Mouse (Mus musculus): ENCODE measurements around the gene Prokr1. TPM values are rescaled to one million over a fixed set of nuclear protein-coding genes. Genes with fewer than 3 reads are reported as not detected.

Gene Prokr1
- polyA plus RNA-seq (2012; ENCODE audit: low replicate concordance): 0.57 and 0.87 TPM in 2 replicates

GRCm38 (mm10) chr6:87590394-87591281, at the start of gene Prokr1:
Prokr1 (minus strand) TSS chr6:87590743.

GRCm38 (mm10) chr6:87532953-87533710, 57.4 kb downstream of the Prokr1 start, which contains the start of gene Arhgap25:
Arhgap25 (minus strand) TSS chr6:87533259.

Other genes starting within 250 kb of the Prokr1 start
- gene Gkn1, start 239.8 kb downstream of the Prokr1 start, polyA plus RNA-seq (2012; ENCODE audit: low replicate concordance): not detected in 2 replicates
- gene Gkn2, start 217.4 kb downstream of the Prokr1 start, polyA plus RNA-seq (2012; ENCODE audit: low replicate concordance): not detected in 2 replicates
- gene Gkn3, start 201.8 kb downstream of the Prokr1 start, polyA plus RNA-seq (2012; ENCODE audit: low replicate concordance): not detected in 2 replicates
- not detected in 2 replicates for gene Bmp10, start 161.7 kb downstream of the Prokr1 start, polyA plus RNA-seq (2012; ENCODE audit: low replicate concordance)
- 2.2 and 3.6 TPM in 2 replicates for gene Arhgap25, start 57.5 kb downstream of the Prokr1 start, polyA plus RNA-seq (2012; ENCODE audit: low replicate concordance)
- 6.4 and 10.5 TPM in 2 replicates for gene Aplf, start 81.5 kb upstream of the Prokr1 start, polyA plus RNA-seq (2012; ENCODE audit: low replicate concordance)
- gene Efcc1, start 140.1 kb upstream of the Prokr1 start, polyA plus RNA-seq (2012; ENCODE audit: low replicate concordance): 0.11 and 0.39 TPM in 2 replicates
- gene Gp9, start 187.3 kb upstream of the Prokr1 start, polyA plus RNA-seq (2012; ENCODE audit: low replicate concordance): 23.6 and 27.3 TPM in 2 replicates
- gene Rab43, start 221.4 kb upstream of the Prokr1 start, polyA plus RNA-seq (2012; ENCODE audit: low replicate concordance): 26.9 and 208 TPM in 2 replicates
- 2.4 and 3.4 TPM in 2 replicates for gene Gm45140, start 245.1 kb upstream of the Prokr1 start, polyA plus RNA-seq (2012; ENCODE audit: low replicate concordance)
- gene Isy1, start 248.1 kb upstream of the Prokr1 start, polyA plus RNA-seq (2012; ENCODE audit: low replicate concordance): 23.5 and 28.8 TPM in 2 replicates

All from leukemia stem cell, adult 10-12 weeks (primary cell).